Mouse (Mus musculus): ENCODE data around the gene Ick.
"Not testable (repeated sequence)": the region's sequence is repeated elsewhere in the genome, so short reads cannot be mapped to it uniquely, and the experiment has no call there.

Ick gene

DNA sequence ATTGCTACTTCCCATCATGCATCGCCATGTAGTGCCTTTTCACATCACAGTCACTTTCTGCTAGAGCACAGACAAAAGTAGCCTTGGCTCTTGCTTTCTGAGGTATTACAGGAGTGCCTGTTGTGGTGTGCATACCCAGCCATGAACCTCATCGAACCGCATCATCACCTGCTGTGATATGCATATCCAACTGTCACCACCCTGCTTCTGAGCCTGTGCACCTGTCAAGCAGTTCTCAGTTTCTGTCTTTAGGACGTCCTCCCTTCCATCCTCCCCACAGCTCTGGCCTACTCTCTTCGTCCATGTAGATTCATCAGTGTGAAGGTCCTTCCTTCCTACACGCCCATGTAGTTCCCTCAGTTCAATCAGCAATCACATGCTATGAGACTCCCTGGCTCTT lies 39.2 kb downstream of the Ick start:
- no peak for DNase-seq (ENCODE audit: low read depth, low spot score)

- DNase-seq (ENCODE audit: low read depth, low spot score) = not testable (repeated sequence)
These were observed 40.8 kb downstream of the Ick start for GRCm38 (mm10) chr9:78149770-78150169.

- DNase-seq (ENCODE audit: low read depth, low spot score) = no peak
These were observed 45.4 kb downstream of the Ick start for GRCm38 (mm10) chr9:78154211-78154977.

DNA sequence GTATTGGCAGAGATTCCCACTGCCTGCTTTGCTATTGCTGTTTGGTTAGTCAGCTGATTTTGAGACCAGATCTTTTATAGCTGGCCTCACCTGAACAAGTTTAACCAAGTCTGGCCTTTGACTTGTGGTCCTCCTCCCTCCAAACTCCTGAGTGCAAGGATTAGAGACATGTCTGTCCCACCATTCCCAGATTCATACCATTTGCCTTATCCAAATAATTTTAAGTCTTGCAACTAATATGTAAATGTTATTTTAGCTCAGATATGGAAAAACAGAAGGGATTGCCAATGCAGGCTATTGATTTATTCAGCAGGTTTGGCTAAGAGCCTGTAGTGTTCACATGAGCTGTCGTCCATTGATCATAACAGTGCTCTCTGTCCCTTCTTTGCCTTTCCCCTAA lies 48.2 kb downstream of the Ick start:
- no peak for DNase-seq (ENCODE audit: low read depth, low spot score)

DNA sequence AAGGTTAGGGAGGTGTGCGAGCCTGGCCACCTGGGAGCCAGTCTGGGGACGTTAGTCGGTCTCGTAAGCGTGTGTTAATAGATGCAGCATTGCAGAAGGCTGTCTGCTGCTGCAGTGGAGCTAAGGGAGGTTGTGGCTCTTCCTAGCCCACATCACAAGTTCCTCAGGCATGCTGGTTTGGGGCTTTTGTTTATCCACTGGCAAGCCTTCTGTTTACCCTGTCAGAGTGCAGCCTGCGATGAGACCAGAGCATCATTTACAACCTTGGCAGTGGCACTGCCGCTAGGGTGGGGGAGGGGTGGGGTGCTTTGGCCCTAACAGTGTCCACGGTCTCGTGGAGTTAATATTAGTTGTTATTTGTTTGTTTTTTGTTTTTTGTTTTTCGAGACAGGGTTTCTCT lies 54.3 kb downstream of the Ick start:
- no peak for DNase-seq (ENCODE audit: low read depth, low spot score)

DNA sequence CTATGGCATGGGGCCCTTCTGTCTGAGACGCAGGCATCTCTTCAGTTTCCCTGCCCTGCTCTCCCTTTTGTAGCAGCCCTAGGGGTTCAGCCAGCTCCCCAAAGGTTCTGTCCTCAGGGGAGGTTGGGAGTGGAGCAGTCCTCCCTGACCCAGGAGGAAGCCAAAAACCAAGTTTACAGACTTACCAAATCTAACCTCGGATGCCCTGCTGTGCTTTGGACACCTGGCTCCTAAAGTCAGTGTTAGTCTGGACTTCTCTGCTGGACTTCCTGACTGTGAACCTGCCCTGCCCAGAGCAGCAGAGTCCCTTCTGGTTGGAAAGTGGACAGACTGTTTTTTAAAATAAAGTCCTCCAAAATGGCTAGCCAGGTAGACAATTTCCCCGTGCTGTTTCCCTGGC lies 55.7 kb downstream of the Ick start:
- no peak for DNase-seq (ENCODE audit: low read depth, low spot score)

GRCm38 (mm10) chr9:78165454-78165853 lies 56.5 kb downstream of the Ick start:
- no peak for DNase-seq (ENCODE audit: low read depth, low spot score)

DNA sequence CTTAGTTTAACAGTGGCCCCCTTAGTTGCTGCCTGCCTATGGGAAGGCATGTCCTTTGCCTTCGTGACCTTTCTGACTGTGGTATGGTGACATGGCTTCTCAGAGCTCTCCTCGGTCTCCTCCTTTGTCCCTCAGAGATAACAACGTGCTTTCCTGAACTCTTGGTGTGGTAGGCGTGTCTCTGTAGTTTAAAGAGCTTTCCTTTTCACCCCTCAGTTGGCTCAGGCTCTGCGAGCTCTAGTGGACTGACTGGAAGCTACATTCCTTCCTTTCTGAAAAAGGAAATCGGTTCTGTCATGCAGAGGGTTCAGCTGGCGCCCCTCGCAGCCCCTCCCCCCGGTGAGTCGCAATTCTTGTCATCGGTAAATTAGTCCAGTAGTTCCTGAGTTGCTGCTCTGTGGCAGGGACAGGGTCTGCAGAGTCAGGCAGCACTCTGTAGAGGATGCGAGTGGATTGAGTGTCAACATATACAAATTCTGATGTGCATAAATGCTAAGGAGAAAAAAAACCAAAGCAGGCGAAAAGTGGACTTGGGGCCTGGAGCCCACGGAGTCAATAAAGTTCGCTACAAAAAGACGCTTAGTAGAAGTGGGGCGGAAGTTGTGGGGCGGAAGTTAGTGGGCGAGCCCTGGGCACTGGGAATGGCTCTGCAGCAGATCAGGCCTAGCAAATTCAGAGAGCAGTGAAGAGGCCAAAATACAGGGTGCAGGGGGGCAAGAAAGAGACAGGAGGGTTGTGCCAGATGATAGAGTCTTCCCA lies 57.9 kb downstream of the Ick start:
- no peak for DNase-seq (ENCODE audit: low read depth, low spot score)

GRCm38 (mm10) chr9:78167453-78167969 lies 58.5 kb downstream of the Ick start:
- DNase-seq (ENCODE audit: low read depth, low spot score) = no peak

DNA sequence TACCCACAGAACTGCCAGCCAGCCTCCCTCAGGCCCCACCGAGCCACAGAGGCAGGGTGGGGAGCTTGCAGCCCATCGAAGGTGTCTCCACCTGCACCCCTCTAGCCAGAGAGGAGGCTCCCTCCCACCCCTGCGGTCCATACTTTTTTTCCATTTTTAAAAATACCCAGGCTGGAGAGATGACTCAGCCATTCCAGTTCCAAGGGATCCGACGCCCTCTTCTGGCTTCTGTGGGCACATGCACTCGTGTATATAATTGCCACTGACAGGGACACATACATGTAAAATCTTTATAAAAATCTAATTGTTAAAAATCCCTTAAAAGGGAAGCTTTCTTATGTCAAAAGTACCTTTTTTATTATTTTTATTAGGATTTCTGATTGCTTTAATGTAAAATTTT lies 59.9 kb downstream of the Ick start:
- DNase-seq (ENCODE audit: low read depth, low spot score) = no peak

- DNase-seq (ENCODE audit: low read depth, low spot score) = no peak
These were observed 65.0 kb downstream of the Ick start for GRCm38 (mm10) chr9:78174016-78174415.

- not testable (repeated sequence) for DNase-seq (ENCODE audit: low read depth, low spot score)
These were observed 65.9 kb downstream of the Ick start for GRCm38 (mm10) chr9:78174925-78175276.

- peak; percentile 96 for DNase-seq (ENCODE audit: low read depth, low spot score)
These were observed 66.5 kb downstream of the Ick start for GRCm38 (mm10) chr9:78175277-78176200.

DNA sequence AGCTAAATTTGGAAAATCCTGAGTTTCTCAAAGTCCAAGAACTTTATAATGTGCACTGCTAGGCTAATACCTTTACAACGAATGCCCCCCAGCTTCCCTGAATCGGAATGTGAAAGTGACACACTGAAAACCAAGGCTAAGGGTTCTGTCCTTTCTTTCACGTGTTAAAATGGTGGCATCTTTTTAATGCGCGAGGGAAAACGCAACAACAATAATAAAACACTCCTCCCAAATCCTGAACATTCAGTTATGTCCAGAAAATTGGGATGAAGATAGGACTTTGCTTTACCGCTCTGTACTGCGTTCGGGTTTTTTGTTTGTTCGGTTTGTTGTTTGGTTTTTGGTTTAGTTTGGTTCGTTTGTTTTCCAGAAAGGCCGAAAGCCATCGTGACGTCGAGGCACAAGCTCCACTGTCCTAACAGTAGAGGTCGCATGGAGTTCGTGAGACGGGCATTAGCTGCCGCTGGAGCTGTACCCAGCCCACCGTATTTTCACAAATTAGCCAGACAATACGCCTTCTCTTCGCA lies 67.3 kb downstream of the Ick start:
- DNase-seq (ENCODE audit: low read depth, low spot score) = peak; percentile 76

- no peak for DNase-seq (ENCODE audit: low read depth, low spot score)
These were observed 67.8 kb downstream of the Ick start for GRCm38 (mm10) chr9:78176831-78177230.

DNA sequence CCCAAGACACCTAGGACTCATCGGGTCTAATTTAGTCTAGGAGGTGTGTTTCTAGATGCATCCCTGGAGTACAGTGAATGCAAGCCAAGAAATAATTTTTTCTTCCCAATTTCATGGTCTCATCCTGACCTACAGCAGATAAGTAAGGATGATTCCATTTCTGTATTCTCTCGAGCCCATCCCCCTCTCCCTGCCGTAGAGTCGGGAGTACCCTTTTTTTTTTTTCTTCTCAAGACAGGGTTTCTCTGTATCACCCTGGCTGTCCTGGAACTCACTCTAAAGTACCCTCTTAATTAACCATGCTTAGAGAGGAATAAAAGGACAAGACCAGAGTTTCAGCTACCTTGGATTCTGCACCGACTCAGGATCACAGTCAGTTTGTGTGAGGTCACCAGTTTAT lies 69.2 kb downstream of the Ick start:
- DNase-seq (ENCODE audit: low read depth, low spot score) = no peak

- DNase-seq (ENCODE audit: low read depth, low spot score) = no peak
These were observed 70.1 kb downstream of the Ick start for GRCm38 (mm10) chr9:78179071-78179470.

DNA sequence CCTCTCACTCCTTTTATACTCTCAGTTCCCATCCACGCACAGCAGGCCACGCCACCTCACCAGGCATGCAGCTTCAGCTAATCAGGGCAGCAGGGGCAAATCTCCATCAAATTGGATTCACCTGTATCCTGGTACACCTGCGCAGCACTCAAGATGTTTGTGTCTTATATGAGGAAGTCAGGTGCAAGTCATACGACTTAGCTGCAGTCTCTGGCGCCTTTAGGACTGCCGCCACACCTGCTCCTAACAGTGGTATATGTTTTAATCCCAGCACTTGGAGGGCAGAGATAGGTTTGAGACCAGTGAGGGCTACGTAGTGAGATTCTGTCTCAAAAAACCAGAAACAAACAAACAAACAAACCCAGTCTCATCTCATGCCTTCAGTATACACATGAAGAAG lies 73.5 kb downstream of the Ick start, which contains the start of gene Gsta4:
TSS of gene Gsta4 (plus strand) at position 301 of the 400 bp plus-strand sequence.
- not testable (repeated sequence) for DNase-seq (ENCODE audit: low read depth, low spot score)

DNA sequence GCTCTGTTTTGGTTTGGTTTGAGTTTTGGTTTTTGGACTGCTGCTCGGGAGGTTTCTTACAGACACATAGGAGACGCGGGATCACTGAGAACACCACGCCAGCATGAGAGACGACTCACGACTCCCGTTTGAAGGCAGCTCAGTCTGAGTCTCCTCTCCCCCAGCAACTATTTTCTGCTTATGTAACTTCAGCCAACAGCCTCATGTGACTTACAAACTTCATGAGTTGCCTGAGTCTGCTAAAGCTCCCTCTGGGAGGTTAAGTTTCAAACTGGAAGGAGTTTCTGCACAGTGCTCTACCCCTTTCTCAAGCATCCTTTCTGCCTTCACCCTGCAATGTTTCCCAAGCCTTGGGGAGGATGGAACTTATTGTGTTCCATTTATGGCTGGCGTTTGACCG lies 76.7 kb downstream of the Ick start:
- DNase-seq (ENCODE audit: low read depth, low spot score) = peak; percentile 63

- DNase-seq (ENCODE audit: low read depth, low spot score) = no peak
These were observed 79.9 kb downstream of the Ick start for GRCm38 (mm10) chr9:78188910-78189309.
